Mouse (Mus musculus) adrenal gland, postnatal 10 days (tissue): ENCODE results near the gene Artn. TPM values are rescaled to one million over a fixed set of nuclear protein-coding genes. Genes with fewer than 3 reads are reported as not detected.

Experiments
- DNase-seq: peaks from one replicate; pipeline ENCODE4 v3.0.0; 2021; ENCODE audit warnings: mixed read lengths
- total RNA-seq, 2 experiments: library from RNA; stranded (reverse); gene quantifications; 2 replicates each; pipeline ENCODE4 v1.2.3; 2021

Gene Artn
- total RNA-seq, 2 experiments from 2014 or later, result 0.12 to 0.42 TPM

DNA sequence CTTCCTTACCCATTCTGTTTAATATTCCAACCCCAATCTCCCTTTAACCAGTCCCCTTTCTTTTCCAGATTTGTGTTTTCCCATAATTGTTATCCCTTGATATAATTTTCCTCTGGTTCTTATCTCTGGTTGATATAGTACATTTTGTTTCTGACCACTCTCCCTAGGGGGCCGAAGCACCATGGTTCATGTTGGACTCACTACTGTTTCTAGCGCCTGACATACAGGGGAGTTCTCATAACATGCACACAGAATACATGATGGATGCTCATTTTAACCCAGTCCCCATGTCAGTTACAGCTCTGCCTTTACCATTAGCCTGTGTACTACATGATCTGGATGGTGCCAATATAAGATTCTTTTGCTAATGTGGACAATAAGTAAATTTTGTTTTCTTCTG is 41.6 kb downstream of the Artn start:
- no peak for DNase-seq

DNA sequence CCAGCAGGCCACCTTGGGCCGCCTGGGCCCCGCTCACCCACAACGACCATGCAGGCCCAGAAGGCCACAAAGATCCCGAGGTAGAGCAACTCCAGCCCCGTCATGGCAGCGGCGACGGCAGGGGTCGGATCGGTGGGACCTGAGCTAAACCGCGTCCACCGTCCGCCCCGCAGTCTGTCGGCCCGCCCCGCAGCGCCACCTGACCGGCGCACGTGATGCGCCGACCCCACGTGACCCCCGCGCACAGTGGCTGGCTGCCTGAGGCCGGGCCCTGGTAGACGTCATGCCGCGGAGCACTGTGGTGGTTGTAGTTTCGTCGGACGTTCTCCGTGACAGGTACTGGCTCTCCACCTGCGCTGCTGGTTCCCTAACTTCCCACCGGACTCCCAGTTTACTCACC is 42.4 kb downstream of the Artn start, which contains the start of gene Atp6v0b:
Gene Atp6v0b, minus strand, starts transcription at position 201 of the 400 bp plus-strand sequence.
- DNase-seq, result peak; percentile 97

DNA sequence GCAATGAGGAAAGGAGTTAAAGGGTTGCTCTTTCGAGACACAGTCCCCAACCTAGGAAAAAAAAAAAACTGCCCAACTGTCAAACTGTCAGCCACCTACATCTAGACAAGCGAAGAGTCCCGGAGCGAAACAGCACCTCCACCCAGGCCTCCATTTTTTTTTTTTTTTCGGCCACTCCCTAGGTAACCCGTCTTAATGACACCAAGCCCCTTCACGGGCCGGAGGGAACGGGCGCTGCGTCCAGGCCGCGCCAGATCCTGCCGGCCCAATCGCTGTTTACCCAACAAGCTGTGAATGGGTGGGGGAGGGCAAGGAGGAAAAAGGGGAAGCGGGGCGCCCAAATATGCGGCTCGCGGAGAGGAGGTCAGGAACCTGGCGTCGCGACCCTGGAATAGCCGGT is 42.9 kb downstream of the Artn start:
- DNase-seq, result no peak

DNA sequence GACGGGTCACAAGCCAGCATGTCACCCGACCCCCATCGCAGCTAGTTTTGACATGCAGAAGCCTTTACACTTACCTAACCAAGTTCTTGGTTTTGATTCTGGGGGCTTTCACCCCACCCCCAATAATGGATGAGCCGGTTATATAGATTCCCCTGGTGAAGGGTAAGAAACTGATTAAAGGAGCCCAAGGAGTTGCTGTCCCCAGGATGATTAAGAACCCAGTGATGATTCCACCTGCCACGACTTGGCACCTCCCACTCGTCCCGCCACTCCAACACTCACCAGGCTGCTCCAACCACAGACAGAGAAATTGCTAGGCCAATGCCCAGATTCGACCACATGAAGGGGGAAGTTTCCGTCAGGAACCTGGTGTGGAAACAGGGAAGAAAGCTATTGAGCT is 43.6 kb downstream of the Artn start:
- no peak for DNase-seq

DNA sequence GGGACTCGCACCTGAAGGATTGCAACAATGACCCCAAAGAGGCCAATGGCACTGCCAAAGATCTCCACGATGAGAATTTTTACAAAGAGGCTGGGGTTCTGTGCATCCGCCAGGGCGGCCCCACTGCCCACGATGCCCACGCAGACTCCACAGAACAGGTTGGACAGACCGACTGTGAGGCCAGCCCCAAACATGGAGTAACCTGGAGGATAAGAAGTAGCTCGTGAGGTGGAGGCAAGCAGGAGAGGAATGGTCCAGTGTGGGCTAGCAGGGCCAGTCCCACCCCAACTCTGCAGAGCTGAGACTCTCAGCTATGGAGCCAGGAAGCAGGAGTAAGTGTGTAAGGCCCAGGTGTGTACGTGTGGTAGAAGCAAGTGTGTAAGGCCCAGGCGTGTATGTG is 44.5 kb downstream of the Artn start:
- no peak for DNase-seq

DNA sequence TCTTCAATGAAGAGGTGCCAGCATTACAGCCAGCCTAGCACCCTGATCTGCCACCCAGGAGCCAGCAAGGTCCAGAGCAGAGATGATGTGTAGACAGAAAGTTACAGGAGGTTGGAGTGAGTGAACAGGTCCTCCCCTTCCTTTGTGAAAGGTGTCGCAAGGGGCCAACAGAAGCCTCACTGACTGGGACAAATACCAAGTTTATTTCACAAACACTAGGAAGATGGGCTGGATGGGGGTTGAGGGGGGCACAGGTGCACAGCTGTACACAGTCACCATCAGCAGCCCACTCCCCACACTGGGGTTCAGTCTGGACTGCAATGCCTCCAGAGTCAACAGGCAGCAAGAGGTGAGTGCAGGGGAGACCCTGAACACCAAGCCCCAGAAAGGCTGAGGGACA is 45.4 kb downstream of the Artn start:
- DNase-seq, result no peak

DNA sequence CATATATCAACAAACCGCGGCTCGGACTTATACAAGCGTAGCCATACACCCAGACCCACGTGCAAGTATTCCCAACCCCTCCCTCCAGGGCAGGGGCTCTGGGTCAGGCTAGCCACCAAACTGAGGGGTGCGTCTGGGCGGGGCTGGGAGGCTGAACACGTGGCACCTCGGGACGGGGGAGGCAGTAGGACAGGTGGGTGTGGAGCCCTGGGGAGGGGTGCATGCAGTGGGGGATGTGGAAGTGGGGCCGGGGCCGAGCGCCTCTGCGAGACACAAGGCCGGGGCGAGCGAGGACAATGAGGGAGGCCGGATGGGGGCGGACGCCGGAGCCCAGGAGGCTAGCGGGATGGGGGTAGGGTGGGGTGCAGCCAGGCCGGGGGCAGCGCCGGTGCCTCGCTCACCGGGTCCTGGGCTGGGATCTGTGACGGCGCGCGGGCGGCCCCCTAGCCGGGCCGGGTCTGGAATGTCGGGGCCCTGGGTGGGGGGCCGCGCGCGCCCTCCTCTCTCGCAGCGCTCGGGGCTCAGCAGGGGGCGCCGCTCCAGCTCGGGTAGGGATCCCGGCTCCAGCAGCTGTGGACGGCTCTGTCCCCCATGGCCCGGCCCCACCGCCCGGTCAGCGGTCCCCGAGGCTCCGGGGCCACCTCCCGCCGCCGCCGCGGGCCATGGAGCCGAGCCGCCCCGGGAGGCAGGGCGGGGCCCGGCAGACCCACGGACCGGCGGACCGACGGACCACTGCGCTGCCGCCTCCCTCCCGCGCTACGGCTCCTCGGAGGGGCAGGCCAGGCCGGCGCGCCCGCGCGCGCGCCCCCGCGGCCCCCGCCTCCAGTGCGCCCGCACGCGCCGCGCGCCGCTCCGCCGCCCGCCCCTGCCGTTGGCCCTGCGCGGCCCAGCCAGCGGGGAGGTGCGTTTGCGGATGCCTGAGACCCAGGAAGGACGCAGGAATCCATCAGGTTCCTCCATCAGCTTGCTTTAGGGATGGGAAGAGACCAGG is 46.6 kb downstream of the Artn start, which contains the start of gene B4galt2:
Gene B4galt2, minus strand, starts transcription at position 787 of the 991 bp plus-strand sequence.
- peak; percentile 79 for DNase-seq

DNA sequence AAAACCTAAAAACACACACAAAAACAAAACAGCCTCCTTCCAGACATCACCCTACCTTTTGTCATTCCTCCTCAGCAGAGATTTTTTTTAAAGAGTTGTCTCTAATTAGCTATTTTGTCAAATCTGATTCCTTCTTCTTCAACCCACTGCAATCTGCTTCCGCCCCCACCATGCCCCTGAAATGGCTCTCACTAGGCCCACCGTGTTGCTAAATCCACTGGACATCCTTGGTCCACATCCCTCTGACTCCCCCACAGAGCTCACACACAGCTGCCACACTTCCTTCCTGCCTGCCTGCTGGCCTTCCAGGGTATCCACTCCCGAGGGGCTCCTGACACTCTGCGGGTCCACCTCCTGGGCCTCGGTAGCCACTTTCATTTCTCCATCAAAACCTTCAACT is 50.9 kb downstream of the Artn start:
- DNase-seq, result no peak

DNA sequence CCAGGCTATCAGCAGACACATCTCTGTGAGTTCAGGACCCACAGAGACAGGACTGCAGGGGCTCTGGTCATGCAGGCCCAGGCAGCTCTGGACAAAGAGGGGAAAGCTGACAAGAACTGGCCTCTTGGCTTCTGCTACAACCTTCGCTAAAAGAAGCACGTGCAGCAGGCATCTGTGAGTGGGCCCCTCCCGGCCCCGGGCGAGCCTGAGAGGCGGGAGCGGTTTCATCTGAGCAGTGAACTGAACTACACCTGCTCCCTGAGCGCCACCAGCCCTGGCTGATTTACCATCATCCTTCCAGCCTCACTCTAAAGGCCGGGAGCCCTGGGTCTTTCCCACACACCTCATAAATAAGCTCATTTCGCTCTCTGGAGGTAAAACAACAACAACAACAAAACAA is 51.3 kb downstream of the Artn start:
- DNase-seq, result no peak

Other genes starting within 250 kb of the Artn start
- 10 to 100 TPM; 25.6 to 29.6 TPM for gene Dmap1, start 247.5 kb downstream of the Artn start, total RNA-seq
- gene Gm12845, start 205.4 kb downstream of the Artn start, total RNA-seq, result not detected
- not detected for gene Klf17, start 164.1 kb downstream of the Artn start, total RNA-seq
- gene Slc6a9, start 95.3 kb downstream of the Artn start, total RNA-seq, result 1 to 10 TPM; 8.6 to 9.2 TPM
- gene Ccdc24, start 57.2 kb downstream of the Artn start, total RNA-seq, result under 1 TPM; 0.64 to 0.78 TPM
- gene B4galt2, start 46.3 kb downstream of the Artn start, total RNA-seq, result 10 to 100 TPM; 14.2 to 17.7 TPM
- gene Atp6v0b, start 42.4 kb downstream of the Artn start, total RNA-seq, result 100 to 1,000 TPM; 145 to 149 TPM
- gene Dph2, start 37.7 kb downstream of the Artn start, total RNA-seq, result 1 to 10 TPM; 5.6 to 7.0 TPM
- 10 to 100 TPM; 39.0 to 55.1 TPM for gene Ipo13, start 14.8 kb downstream of the Artn start, total RNA-seq
- 10 to 100 TPM; 30.5 to 32.0 TPM for gene St3gal3, start 205.2 kb upstream of the Artn start, total RNA-seq